In the genomic region with DNA sequence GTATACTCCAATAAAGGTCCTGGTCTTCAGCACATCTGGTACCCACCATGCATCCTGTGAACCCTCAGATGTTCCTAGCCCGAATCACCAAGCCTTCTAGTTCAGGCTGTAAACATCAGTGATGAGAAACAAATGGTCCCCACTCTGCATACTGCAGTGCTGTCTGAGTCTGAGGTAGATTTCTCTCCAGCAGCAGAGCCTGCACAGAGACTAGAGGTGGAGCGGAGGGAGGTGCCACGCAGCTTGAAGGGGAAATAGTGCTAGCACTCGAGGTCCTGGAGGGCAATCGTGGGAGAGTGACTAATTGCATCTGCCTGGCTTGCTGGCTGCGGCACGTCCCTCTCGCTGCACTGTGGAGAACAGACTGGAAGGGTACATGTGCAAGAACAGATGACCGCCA, we compare ENCODE assay signal across 13 mouse cellular contexts.
DNase-seq lines count a peak whose midpoint lies in the region; ATAC-seq and TF ChIP-seq lines count a peak whose summit lies in the region.
"Had no signal": no experiment of that assay in that cellular context is flagged by ENCODE, and none has a peak within 500 bp of the region (broad histone marks: within the 10 kb centered on the region; RNA-seq: fewer than 3 reads in every experiment).

No protein-coding gene starts in this region.

- H3K9me3 ChIP-seq in limb, embryonic 10.5 days (replicated peaks) = no peaks in the 10 kb centered on the region
- no peaks in the 10 kb centered on the region for H3K9me3 ChIP-seq in midbrain, postnatal 0 days (ENCODE audit: low read length)
- H3K9me3 ChIP-seq: forebrain, embryonic 12.5 days had no signal

- H3K4me3 ChIP-seq in limb, embryonic 10.5 days = no peak overlapping the region
- no peak overlapping the region for H3K4me3 ChIP-seq in midbrain, postnatal 0 days (ENCODE audit: low read depth, low read length)
- H3K4me3 ChIP-seq: forebrain, embryonic 12.5 days had no signal

- H3K27ac ChIP-seq in limb, embryonic 10.5 days = no peak overlapping the region; the same call in 1 of the 2 replicates
- H3K27ac ChIP-seq in midbrain, postnatal 0 days (ENCODE audit: low read depth, low read length) = no peak overlapping the region
- H3K27ac ChIP-seq: forebrain, embryonic 12.5 days had no signal

- DNase-seq in embryo, embryonic 11 days = peak; percentile 18
- no peak for DNase-seq in embryo, embryonic 10.5 days (ENCODE audit: low spot score)
- DNase-seq in kidney, postnatal 14 days = peak; percentile 10
- DNase-seq in kidney, postnatal 36 days = no peak
- peak; percentile 44 for DNase-seq in MN1 (ENCODE audit: low spot score)
- peak; percentile 36 for DNase-seq in limb, embryonic 10.5 days (ENCODE audit: low spot score)
- DNase-seq in midbrain, postnatal 0 days (ENCODE audit: low spot score) = no peak
- DNase-seq in B cell, adult 2 months = no peak
- DNase-seq: lung, postnatal 14 days; spleen, adult 18-20 months; thymus, postnatal 36 days had no signal

- no peak overlapping the region for H3K9ac ChIP-seq in midbrain, postnatal 0 days (replicated peaks; ENCODE audit: low read length, poor library complexity, severe bottlenecking)
- H3K9ac ChIP-seq: forebrain, embryonic 12.5 days had no signal

- H3K36me3 ChIP-seq in limb, embryonic 10.5 days = no peaks in the 10 kb centered on the region
- H3K36me3 ChIP-seq in midbrain, postnatal 0 days (ENCODE audit: insufficient read depth, low read length) = no peaks in the 10 kb centered on the region
- H3K36me3 ChIP-seq: forebrain, embryonic 12.5 days had no signal

- no peak overlapping the region for H3K4me2 ChIP-seq in midbrain, postnatal 0 days (ENCODE audit: low read depth, low read length, poor library complexity, severe bottlenecking)
- H3K4me2 ChIP-seq: forebrain, embryonic 12.5 days; midbrain, embryonic 11.5 days had no signal

- WGBS in limb, embryonic 10.5 days = 14% methylated on average over 9 of the region's 9 CpGs
- 64% methylated on average over 9 of the region's 9 CpGs for WGBS in midbrain, postnatal 0 days

- H3K4me1 ChIP-seq in limb, embryonic 10.5 days = peaks cover 48% of the 10 kb centered on the region
- no peaks in the 10 kb centered on the region for H3K4me1 ChIP-seq in midbrain, postnatal 0 days (ENCODE audit: insufficient read depth, low read length)
- H3K4me1 ChIP-seq: forebrain, embryonic 12.5 days had no signal

- peaks cover 87% of the 10 kb centered on the region for H3K27me3 ChIP-seq in limb, embryonic 10.5 days (ENCODE audit: low read depth, poor library complexity, severe bottlenecking)
- H3K27me3 ChIP-seq in midbrain, postnatal 0 days (ENCODE audit: insufficient read depth, low read length) = no peaks in the 10 kb centered on the region

- no peak for ATAC-seq in midbrain, postnatal 0 days (ENCODE audit: low FRiP score)

- TF ChIP-seq CTCF in midbrain, postnatal 0 days (IDR thresholded peaks at IDR 0.05) = no peak

Comparison
In these comparisons a context has a peak if more than half of its experiments do, and no peak if none do; other contexts are left out.
1. DNase-seq: peak in embryo, embryonic 11 days (single experiment), kidney, postnatal 14 days (single experiment), MN1 (single experiment) and limb, embryonic 10.5 days (single experiment); none in embryo, embryonic 10.5 days (single experiment), kidney, postnatal 36 days (0 of 2), midbrain, postnatal 0 days (single experiment) and B cell, adult 2 months (0 of 2).